Mouse (Mus musculus) small intestine, adult 2 months (tissue): ENCODE data around the gene Tfpt. TPM values are rescaled to one million over a fixed set of nuclear protein-coding genes. Genes with fewer than 3 reads are reported as not detected.

Source experiments
- H3K27ac ChIP-seq: fragments of 200-500 bp; 2 replicates; pipeline ENCODE4 v1.5.1; 2012; ENCODE audit warnings: low read depth, low read length, control low read depth, inconsistent platforms; ENCODE audit not compliant: insufficient read depth
- H3K27me3 ChIP-seq: fragments of 200-500 bp; 2 replicates; pipeline ENCODE4 v1.6.1; 2012; ENCODE audit warnings: mild to moderate bottlenecking, moderate library complexity, low read length, inconsistent platforms; ENCODE audit not compliant: control insufficient read depth, insufficient read depth
- H3K36me3 ChIP-seq: fragments of 200-500 bp; 2 replicates; pipeline ENCODE4 v1.6.1; 2012; ENCODE audit warnings: mild to moderate bottlenecking, low read length, control low read depth, inconsistent platforms; ENCODE audit not compliant: control insufficient read depth, insufficient read depth
- H3K4me1 ChIP-seq: fragments of 200-500 bp; 2 replicates; pipeline ENCODE4 v1.6.1; 2012; ENCODE audit warnings: low read length, inconsistent platforms, mixed read lengths; ENCODE audit not compliant: control insufficient read depth, insufficient read depth, insufficient read length
- H3K4me3 ChIP-seq: fragments of 200-500 bp; 2 replicates; pipeline ENCODE4 v1.5.1; 2012; ENCODE audit warnings: low read depth, mild to moderate bottlenecking, control low read depth, inconsistent platforms, low read length, moderate library complexity
- CTCF ChIP-seq: fragments of 200-500 bp; IDR thresholded peaks from 2 replicates; pipeline ENCODE4 v1.5.1; 2012; ENCODE audit warnings: low read depth, mild to moderate bottlenecking, control low read depth, inconsistent platforms, low read length, moderate library complexity, mixed read lengths; ENCODE audit not compliant: insufficient replicate concordance, insufficient read length; ENCODE audit errors: extremely low read depth
- POLR2A ChIP-seq: fragments of 200-500 bp; IDR thresholded peaks from 2 replicates; pipeline ENCODE4 v1.6.1; 2012; ENCODE audit warnings: low read depth, mild to moderate bottlenecking, control low read depth, inconsistent platforms, low read length, moderate library complexity
- WGBS: fragments of 180-500 bp; shearing (Covaris S2); methylation state at CpG from one replicate; pipeline ENCODE4 v1.1.7; 2018; 5-methylcytosine and 5-hydroxymethylcytosine counted together
- polyA plus RNA-seq: library from polyadenylated mRNA; depleted of rRNA; stranded (reverse); fragments of >200 nt; gene quantifications from 2 replicates; pipeline ENCODE4 v1.2.3, GENCODE M21; 2012

Gene Tfpt
- polyA plus RNA-seq, 1 experiment, result 6.9 TPM

DNA sequence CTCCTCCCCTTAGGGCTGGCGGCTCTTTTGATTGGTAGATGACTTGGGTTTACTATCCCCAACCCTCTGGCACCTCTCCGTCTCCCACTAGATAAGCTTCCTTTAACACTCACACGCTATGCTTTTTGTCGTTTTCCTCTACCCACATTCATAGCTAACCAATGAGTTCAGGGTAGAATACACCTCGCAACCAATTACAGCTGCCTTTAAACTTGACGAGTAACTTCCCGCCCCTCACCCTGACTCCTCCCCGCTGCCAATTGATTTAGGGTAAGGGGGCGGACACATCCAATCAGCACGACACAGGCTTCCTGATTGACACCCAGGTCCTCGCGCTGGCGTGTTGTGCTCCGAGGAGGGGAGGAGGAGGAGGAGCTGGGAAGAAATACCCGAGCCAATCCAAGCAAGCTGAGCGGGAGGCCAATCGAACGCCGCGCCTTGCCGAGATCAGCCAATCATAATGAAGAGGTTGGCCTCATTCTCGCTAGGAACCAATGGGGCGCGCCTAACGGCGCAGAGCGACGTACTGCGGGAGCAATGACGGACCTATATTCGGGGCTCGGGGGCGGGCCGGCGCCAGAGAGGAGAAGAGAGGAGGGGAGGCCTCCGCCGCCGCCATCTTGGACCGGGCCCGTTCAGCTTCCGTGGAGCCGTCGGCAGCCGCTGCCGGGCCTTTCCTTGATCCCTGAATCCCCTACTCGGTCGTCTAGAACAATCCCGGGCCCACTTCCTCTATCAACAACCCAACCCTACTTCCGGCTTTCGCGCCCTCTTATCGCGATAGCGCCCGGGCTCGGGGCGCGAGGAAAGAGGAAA is 15.2 kb upstream of the Tfpt start, which contains the start of gene Cnot3:
Gene Cnot3, plus strand, starts transcription at position 597 of the 816 bp plus-strand sequence.
- peaks cover 14% of the 10 kb centered on the region for H3K36me3 ChIP-seq
- peaks cover 10% of the 10 kb centered on the region; the same call in 1 of the 2 replicates for H3K4me1 ChIP-seq
- under 1% methylated on average over 58 of the region's 58 CpGs for WGBS
- H3K27me3 ChIP-seq, result no peaks in the 10 kb centered on the region
- peak within 1 kb of the TSS; percentile 96 for H3K4me3 ChIP-seq
- TF ChIP-seq POLR2A (no peak), CTCF (no peak)
- peak within 1 kb of the TSS; percentile 91 for H3K27ac ChIP-seq

DNA sequence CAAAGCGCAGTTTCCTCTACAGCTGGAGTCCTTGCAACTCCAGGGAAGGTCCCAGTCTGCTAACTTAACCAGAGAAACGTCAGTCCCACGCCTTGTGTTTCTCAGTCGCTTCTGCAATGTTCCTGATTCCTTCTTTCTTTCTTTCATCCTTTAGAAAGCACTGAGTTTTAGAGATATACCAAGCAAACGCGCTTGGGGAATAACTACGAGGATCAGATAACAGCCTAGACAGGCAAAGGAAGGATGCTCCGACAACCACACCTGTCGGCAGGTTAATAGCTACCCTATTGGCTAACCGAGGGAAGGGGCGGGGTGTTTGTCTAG is 14.6 kb upstream of the Tfpt start:
- Histone ChIP-seq H3K27ac (no peak overlapping the region), H3K27me3 (no peaks in the 10 kb centered on the region), H3K4me1 (peaks cover 10% of the 10 kb centered on the region; the same call in 1 of the 2 replicates), H3K4me3 (peak overlapping the region; percentile 7), H3K36me3 (peaks cover 19% of the 10 kb centered on the region)
- WGBS, result 0% methylated on average over 11 of the region's 11 CpGs
- TF ChIP-seq POLR2A (no peak), CTCF (no peak)

DNA sequence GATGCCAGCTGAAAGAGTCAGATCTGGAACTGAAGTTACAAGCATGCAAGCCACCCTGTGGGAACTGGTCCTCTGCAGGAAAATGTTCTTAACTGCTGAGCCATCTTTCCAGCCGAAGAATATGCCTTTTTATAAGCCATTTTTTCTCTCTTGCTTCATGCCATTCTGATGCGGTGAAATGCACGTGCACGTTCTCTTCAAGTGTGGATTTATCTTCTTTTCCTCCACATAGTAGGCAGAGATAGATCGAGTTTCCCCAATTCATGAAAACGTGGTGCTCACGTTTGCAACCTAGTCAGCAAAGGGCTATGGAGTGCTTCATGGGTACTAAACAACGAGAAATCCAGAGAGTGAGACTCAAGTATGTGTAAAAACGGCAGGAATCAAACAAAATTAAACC is 14.1 kb upstream of the Tfpt start:
- no peaks in the 10 kb centered on the region for H3K27me3 ChIP-seq
- no peak overlapping the region for H3K27ac ChIP-seq
- H3K36me3 ChIP-seq, result peaks cover 20% of the 10 kb centered on the region
- WGBS, result 11% methylated on average over 9 of the region's 9 CpGs
- no peak overlapping the region for H3K4me3 ChIP-seq
- no peak for TF ChIP-seq POLR2A
- no peak for TF ChIP-seq CTCF
- peaks cover 10% of the 10 kb centered on the region; the same call in 1 of the 2 replicates for H3K4me1 ChIP-seq

DNA sequence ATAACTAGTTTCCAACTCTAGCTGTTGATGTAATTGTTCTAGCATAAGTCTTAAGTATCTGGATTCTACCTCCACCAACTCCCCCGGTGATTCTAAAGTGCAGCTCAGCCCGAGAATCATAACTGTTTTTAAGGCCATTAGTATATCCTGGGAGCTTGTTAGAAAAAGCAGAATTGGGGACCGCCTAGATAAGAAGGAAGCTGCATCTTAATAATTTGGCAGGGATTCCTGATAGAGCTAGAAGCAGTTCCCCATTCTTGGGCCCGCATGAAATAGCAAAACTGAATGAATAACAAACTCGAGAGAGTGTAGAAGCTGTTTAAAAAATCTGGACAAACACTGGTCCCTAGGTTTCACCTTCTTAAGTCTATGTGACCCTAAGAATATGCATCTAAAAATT is 13.7 kb upstream of the Tfpt start:
- WGBS, result 51% methylated on average over 5 of the region's 5 CpGs
- peaks cover 20% of the 10 kb centered on the region for H3K36me3 ChIP-seq
- H3K4me1 ChIP-seq, result peaks cover 10% of the 10 kb centered on the region; the same call in 1 of the 2 replicates
- H3K4me3 ChIP-seq, result no peak overlapping the region
- H3K27me3 ChIP-seq, result no peaks in the 10 kb centered on the region
- H3K27ac ChIP-seq, result no peak overlapping the region
- TF ChIP-seq POLR2A (no peak), CTCF (no peak)

DNA sequence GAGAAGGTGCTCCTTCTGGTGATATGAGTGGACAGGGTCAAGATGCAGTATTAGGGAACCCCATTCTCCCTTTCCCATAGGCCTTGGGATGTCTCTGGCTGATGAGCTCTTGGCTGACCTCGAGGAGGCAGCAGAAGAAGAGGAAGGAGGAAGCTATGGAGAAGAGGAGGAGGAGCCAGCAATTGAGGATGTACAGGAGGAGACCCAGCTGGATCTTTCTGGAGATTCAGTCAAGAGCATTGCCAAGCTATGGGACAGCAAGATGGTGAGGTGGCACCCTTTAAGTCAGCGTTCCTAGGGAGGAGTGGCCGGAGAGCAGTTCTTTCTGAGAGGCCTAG is 718 bp upstream of the Tfpt start:
- TF ChIP-seq CTCF, result no peak
- no peak for TF ChIP-seq POLR2A
- no peak overlapping the region for H3K27ac ChIP-seq
- H3K4me1 ChIP-seq, result peaks cover 13% of the 10 kb centered on the region
- no peaks in the 10 kb centered on the region for H3K27me3 ChIP-seq
- 45% methylated on average over 3 of the region's 3 CpGs for WGBS
- peaks cover 10% of the 10 kb centered on the region; the same call in 1 of the 2 replicates for H3K36me3 ChIP-seq
- H3K4me3 ChIP-seq, result peak overlapping the region; percentile 80

DNA sequence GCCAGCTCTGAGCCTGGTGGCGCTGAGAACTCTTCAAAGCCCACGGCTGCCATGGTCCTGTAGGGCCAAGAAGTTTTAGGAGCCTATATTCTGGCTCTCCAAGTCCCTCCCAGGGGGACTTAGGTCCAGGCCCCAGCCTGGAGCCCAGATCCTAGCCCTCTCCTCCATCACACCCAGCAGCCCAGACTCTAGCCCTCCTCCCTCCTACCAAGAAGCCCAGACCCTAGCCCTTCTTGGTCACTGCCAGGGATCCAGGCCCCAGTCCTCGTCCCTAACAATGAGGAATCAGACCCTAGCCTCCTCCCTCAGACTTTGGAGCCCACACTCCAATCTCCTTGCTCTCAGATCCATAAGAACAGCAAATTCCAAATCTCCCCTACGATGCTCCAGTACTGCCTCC is 699 bp downstream of the Tfpt start:
- H3K27me3 ChIP-seq, result no peaks in the 10 kb centered on the region
- peak overlapping the region; percentile 80 for H3K4me3 ChIP-seq
- no peak for TF ChIP-seq POLR2A
- no peak overlapping the region for H3K27ac ChIP-seq
- WGBS, result 35% methylated on average over 4 of the region's 4 CpGs
- peaks cover 13% of the 10 kb centered on the region for H3K4me1 ChIP-seq
- peaks cover 5% of the 10 kb centered on the region for H3K36me3 ChIP-seq

DNA sequence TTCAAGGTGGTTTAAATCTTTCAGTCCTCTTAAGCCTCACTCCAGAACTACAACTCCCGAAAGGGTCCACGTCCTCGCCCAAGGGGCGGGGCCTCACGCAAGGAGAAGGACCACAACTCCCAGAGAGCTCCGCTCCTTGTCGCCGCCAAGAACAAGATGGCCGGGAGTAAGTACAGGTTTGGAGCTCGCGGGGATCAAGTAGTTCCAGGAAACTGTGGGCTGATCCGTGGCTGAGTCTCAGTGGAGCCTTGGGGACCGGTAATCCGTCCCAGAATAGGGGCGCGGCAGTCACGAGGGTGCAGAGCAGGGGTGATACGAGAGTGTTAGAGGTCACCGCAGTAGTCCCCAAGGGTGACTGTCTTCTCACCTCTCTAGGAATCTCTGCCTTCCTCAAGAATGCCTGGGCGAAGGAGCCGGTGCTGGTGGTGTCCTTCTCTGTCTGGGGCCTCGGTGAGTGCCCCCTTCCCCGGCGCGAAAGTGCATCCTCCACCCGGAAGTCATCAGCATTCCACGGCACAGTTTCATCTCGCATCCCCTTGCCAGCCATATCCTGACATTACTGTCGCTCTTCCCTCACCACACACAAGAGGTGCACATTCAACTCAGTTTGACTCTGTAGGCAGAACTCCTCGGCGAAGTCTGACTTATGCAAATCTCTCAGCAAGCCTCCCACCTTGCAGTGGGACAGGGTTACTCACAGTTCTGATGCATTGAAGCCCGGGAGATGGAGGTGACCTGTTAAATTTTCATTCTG is 12.3 kb downstream of the Tfpt start, which contains the start of gene Ndufa3:
Gene Ndufa3, plus strand, starts transcription at position 132 of the 754 bp plus-strand sequence.
- Histone ChIP-seq H3K36me3 (peaks cover 14% of the 10 kb centered on the region; the same call in 1 of the 2 replicates), H3K4me3 (peak within 1 kb of the TSS; percentile 75), H3K27me3 (no peaks in the 10 kb centered on the region), H3K27ac (peak within 1 kb of the TSS; percentile 50), H3K4me1 (no peaks in the 10 kb centered on the region)
- under 1% methylated on average over 32 of the region's 32 CpGs for WGBS
- TF ChIP-seq POLR2A (peak; percentile 74), CTCF (no peak)
